Mouse (Mus musculus): ENCODE measurements around the gene Abcg4. TPM values are rescaled to one million over a fixed set of nuclear protein-coding genes. Genes with fewer than 3 reads are reported as not detected.

Abcg4 gene
- total RNA-seq, 2 experiments from 2014 or later: 2.5 to 7.4 TPM

DNA sequence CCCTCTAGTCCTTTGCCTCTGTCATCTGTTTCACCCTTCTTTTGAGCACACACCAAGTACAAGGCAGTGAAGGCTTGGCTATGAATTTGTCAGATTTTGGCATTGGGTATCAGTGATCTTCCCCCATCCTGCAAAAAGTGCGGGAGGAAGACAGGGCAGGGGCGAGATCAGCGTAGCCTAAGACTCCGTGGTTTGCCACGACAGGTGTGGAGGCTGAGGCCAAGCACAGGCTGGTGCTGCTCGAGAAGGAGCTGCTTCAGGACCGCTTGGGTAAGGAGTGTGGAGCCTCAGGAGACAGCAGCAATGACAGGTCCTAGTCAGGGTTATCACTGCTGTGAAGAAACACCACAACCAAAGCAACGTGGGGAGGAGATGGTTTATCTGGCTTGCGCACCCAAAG, 47.0 kb downstream of the Abcg4 start:
- peak; percentile 48 for ATAC-seq (replicated peaks; ENCODE audit: poor library complexity)

DNA sequence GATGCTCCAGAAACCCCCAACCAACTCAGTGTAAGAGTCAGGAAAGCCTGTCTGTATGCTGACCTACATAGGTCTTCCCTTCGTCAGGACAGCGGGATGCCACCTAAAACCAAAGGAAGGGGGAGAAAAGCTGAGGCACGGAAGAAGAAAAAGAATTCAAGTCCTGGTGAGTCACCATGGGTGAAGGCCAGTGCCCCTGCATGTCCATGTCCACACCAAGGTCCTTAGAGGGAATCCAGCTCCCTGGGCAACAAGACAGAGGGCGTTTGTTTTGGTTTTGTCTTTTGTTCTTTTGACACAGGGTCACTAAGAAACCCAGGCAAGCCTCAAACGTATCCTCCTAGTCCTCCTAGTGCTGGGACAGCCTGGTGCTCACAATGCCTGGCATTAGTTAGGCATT, 47.5 kb downstream of the Abcg4 start:
- ATAC-seq (replicated peaks; ENCODE audit: poor library complexity): no peak

DNA sequence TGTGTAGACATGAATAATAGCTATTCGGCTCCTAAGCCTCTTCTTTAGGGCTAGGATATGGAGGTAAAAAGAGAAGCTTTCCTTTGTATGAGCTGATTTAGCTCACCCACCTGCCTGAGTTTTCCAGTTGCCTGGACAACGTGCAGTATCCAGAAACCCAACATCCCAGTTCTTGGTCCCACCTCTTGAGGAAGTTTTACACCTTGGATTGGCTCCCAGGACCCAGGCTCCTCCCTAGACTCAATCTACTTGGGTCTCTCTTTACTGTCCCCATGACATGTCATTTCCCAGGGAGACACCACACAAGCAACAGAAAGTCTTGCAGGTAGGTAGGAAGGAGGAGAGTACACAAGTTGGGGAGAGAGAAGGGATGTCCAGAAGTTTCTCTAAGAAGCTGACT, 48.0 kb downstream of the Abcg4 start, which contains the start of gene Ccdc153:
TSS of gene Ccdc153 (plus strand) at position 278 of the 400 bp plus-strand sequence.
- no peak for ATAC-seq (replicated peaks; ENCODE audit: poor library complexity)

DNA sequence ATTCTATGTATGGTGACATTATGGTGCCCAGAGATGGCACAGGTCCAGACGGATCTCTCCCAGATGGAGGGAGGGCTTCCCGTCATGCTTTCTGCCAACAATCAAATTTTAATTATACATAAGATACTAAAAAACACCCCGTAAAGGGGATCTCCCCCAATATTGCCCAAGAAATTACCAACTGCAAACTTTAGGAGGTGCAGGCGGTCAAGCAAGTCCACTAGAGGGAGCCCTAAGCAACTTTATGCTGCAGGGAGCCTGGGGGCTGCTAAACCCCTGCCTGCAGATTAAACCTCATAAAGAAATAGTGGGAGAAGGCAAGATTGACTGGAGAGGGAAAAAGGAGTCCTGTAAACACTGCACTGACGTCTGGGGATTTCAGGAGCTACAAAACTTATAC, 49.0 kb downstream of the Abcg4 start:
- ATAC-seq (replicated peaks; ENCODE audit: poor library complexity): peak; percentile 69

GRCm38 (mm10) chr9:44238501-44239190, 49.8 kb downstream of the Abcg4 start:
- no peak for ATAC-seq (replicated peaks; ENCODE audit: poor library complexity)

GRCm38 (mm10) chr9:44237128-44237527, 51.3 kb downstream of the Abcg4 start:
- ATAC-seq (replicated peaks; ENCODE audit: poor library complexity): no peak

DNA sequence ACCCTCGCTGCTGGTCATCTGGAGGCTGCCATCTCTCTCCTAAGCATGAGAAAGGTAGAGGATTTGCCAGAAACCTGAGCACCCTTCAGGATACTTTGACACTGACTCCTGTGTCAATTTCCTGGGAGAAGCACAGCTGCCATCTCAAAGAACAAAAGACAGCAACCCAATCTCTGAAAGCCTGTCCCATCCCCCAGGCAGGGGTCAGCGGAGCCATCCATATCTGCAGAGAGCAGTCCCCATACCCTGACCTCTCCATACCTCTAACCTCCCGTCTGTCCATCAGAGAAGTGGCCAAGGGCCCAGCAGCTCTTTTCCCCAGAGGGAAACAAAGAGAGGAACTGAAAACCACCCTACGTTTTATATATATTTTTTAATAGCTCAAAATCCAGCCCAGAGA, 51.8 kb downstream of the Abcg4 start:
- no peak for ATAC-seq (replicated peaks; ENCODE audit: poor library complexity)

GRCm38 (mm10) chr9:44234479-44235427, 53.7 kb downstream of the Abcg4 start:
- peak; percentile 54 for ATAC-seq (replicated peaks; ENCODE audit: poor library complexity)

DNA sequence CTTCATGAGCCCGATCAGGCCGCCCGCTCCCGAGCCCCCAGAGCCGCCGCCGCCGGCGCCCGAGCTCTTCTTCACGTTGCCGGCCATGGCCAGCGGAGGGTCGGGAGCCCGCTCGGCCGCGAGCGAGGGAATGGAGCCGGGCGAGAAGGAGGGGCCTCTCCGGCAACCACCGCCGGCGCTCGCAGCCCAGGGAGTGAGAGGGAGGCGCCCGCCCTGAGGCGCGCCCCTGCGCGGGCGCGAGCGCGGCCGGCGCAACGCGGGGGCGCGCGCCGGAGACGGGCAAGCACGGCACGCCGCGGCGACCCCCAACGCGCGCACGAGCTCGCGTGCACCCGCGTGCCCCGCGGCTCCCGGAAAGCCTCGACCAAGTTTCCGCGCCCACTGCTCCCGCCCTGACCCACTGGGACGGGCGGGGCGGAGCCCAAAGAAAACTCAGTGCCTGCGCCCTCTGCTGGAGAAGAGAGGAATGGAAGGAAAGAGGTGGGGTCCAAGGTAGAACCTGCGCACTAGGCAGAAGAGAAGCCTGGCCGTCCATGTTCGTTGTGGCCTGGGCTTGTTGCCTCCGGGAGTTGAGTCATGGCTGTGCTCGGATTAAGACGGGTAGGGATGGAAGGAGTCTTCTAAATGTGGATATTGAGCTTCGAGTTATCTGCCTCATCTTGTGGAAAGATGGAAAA, 54.5 kb downstream of the Abcg4 start, which contains the start of gene Cbl:
TSS of gene Cbl (minus strand) at position 248 of the 677 bp plus-strand sequence.
- ATAC-seq (replicated peaks; ENCODE audit: poor library complexity): peak; percentile 85

GRCm38 (mm10) chr9:44233021-44233801, 55.2 kb downstream of the Abcg4 start:
- ATAC-seq (replicated peaks; ENCODE audit: poor library complexity): peak; percentile 22

GRCm38 (mm10) chr9:44231609-44232008, 56.8 kb downstream of the Abcg4 start:
- ATAC-seq (replicated peaks; ENCODE audit: poor library complexity): no peak

GRCm38 (mm10) chr9:44225993-44226392, 62.4 kb downstream of the Abcg4 start:
- peak; percentile 34 for ATAC-seq (replicated peaks; ENCODE audit: poor library complexity)

Other genes starting within 250 kb of the Abcg4 start
- gene Thy1, start 245.2 kb downstream of the Abcg4 start, total RNA-seq (2015): 0.32 and 1.1 TPM in 2 replicates
- 0.21 and 1.2 TPM in 2 replicates for gene Thy1, start 245.2 kb downstream of the Abcg4 start, total RNA-seq (2017)
- gene Usp2, start 221.6 kb downstream of the Abcg4 start, total RNA-seq (2015): 5.5 and 16.4 TPM in 2 replicates
- gene Usp2, start 221.6 kb downstream of the Abcg4 start, total RNA-seq (2017): 2.5 and 5.3 TPM in 2 replicates
- gene Mfrp, start 186.9 kb downstream of the Abcg4 start, total RNA-seq (2015): not detected in 2 replicates
- gene Mfrp, start 186.9 kb downstream of the Abcg4 start, total RNA-seq (2017): 0.12 TPM in 1 of 2 replicates, not detected in the other
- gene C1qtnf5, start 181.4 kb downstream of the Abcg4 start, total RNA-seq (2015): not detected in 2 replicates
- not detected in 2 replicates for gene C1qtnf5, start 181.4 kb downstream of the Abcg4 start, total RNA-seq (2017)
- not detected in 2 replicates for gene Gm49380, start 175.1 kb downstream of the Abcg4 start, total RNA-seq (2015)
- gene Gm49380, start 175.1 kb downstream of the Abcg4 start, total RNA-seq (2017): not detected in 2 replicates
- 47.7 and 59.6 TPM in 2 replicates for gene Rnf26, start 175.1 kb downstream of the Abcg4 start, total RNA-seq (2015)
- 19.1 and 21.2 TPM in 2 replicates for gene Rnf26, start 175.1 kb downstream of the Abcg4 start, total RNA-seq (2017)
- gene Mcam, start 154.1 kb downstream of the Abcg4 start, total RNA-seq (2015): 0.12 TPM in 1 of 2 replicates, not detected in the other
- 0.14 TPM in 1 of 2 replicates, not detected in the other for gene Mcam, start 154.1 kb downstream of the Abcg4 start, total RNA-seq (2017)
- 106 and 109 TPM in 2 replicates for gene Cbl, start 54.6 kb downstream of the Abcg4 start, total RNA-seq (2015)
- gene Cbl, start 54.6 kb downstream of the Abcg4 start, total RNA-seq (2017): 28.9 and 45.7 TPM in 2 replicates
- not detected in 2 replicates for gene Ccdc153, start 47.9 kb downstream of the Abcg4 start, total RNA-seq (2015)
- not detected in 2 replicates for gene Ccdc153, start 47.9 kb downstream of the Abcg4 start, total RNA-seq (2017)
- 0.35 and 0.54 TPM in 2 replicates for gene Pdzd3, start 37.1 kb downstream of the Abcg4 start, total RNA-seq (2015)
- gene Pdzd3, start 37.1 kb downstream of the Abcg4 start, total RNA-seq (2017): not detected in 2 replicates
- 4.1 and 4.7 TPM in 2 replicates for gene Nlrx1, start 20.0 kb downstream of the Abcg4 start, total RNA-seq (2015)
- gene Nlrx1, start 20.0 kb downstream of the Abcg4 start, total RNA-seq (2017): 3.4 and 8.3 TPM in 2 replicates
- 13.4 and 17.6 TPM in 2 replicates for gene Hinfp, start 17.1 kb upstream of the Abcg4 start, total RNA-seq (2015)
- gene Hinfp, start 17.1 kb upstream of the Abcg4 start, total RNA-seq (2017): 17.4 and 20.4 TPM in 2 replicates
- gene C2cd2l, start 31.7 kb upstream of the Abcg4 start, total RNA-seq (2015): 3.9 and 13.2 TPM in 2 replicates
- gene C2cd2l, start 31.7 kb upstream of the Abcg4 start, total RNA-seq (2017): 2.4 and 5.3 TPM in 2 replicates
- gene Dpagt1, start 37.4 kb upstream of the Abcg4 start, total RNA-seq (2015): 50.3 and 54.8 TPM in 2 replicates
- 18.9 and 21.0 TPM in 2 replicates for gene Dpagt1, start 37.4 kb upstream of the Abcg4 start, total RNA-seq (2017)
- 109 and 111 TPM in 2 replicates for gene H2afx, start 46.1 kb upstream of the Abcg4 start, total RNA-seq (2015)
- gene H2afx, start 46.1 kb upstream of the Abcg4 start, total RNA-seq (2017): 270 and 329 TPM in 2 replicates
- gene Hmbs, start 55.6 kb upstream of the Abcg4 start, total RNA-seq (2015): 123 and 124 TPM in 2 replicates
- 46.4 and 55.8 TPM in 2 replicates for gene Hmbs, start 55.6 kb upstream of the Abcg4 start, total RNA-seq (2017)
- gene Vps11, start 73.1 kb upstream of the Abcg4 start, total RNA-seq (2015): 11.9 and 13.0 TPM in 2 replicates
- 18.7 and 21.3 TPM in 2 replicates for gene Vps11, start 73.1 kb upstream of the Abcg4 start, total RNA-seq (2017)
- 90.9 and 104 TPM in 2 replicates for gene Hyou1, start 90.9 kb upstream of the Abcg4 start, total RNA-seq (2015)
- 172 and 175 TPM in 2 replicates for gene Hyou1, start 90.9 kb upstream of the Abcg4 start, total RNA-seq (2017)
- 28.8 and 30.6 TPM in 2 replicates for gene Slc37a4, start 108.2 kb upstream of the Abcg4 start, total RNA-seq (2015)
- gene Slc37a4, start 108.2 kb upstream of the Abcg4 start, total RNA-seq (2017): 24.9 and 40.9 TPM in 2 replicates
- gene Rps25, start 118.5 kb upstream of the Abcg4 start, total RNA-seq (2015): 3,273 and 3,407 TPM in 2 replicates
- 2,047 and 2,155 TPM in 2 replicates for gene Rps25, start 118.5 kb upstream of the Abcg4 start, total RNA-seq (2017)
- 88.4 and 90.5 TPM in 2 replicates for gene Trappc4, start 119.0 kb upstream of the Abcg4 start, total RNA-seq (2015)
- 25.6 and 26.0 TPM in 2 replicates for gene Trappc4, start 119.0 kb upstream of the Abcg4 start, total RNA-seq (2017)
- gene Ccdc84, start 130.0 kb upstream of the Abcg4 start, total RNA-seq (2015): 28.0 and 33.1 TPM in 2 replicates
- gene Ccdc84, start 130.0 kb upstream of the Abcg4 start, total RNA-seq (2017): 26.4 and 26.7 TPM in 2 replicates
- not detected in 2 replicates for gene Foxr1, start 152.5 kb upstream of the Abcg4 start, total RNA-seq (2015)
- not detected in 2 replicates for gene Foxr1, start 152.5 kb upstream of the Abcg4 start, total RNA-seq (2017)
- gene Upk2, start 166.4 kb upstream of the Abcg4 start, total RNA-seq (2015): not detected in 2 replicates
- not detected in 2 replicates for gene Upk2, start 166.4 kb upstream of the Abcg4 start, total RNA-seq (2017)
- gene Bcl9l, start 194.2 kb upstream of the Abcg4 start, total RNA-seq (2015): 4.3 and 4.5 TPM in 2 replicates
- gene Bcl9l, start 194.2 kb upstream of the Abcg4 start, total RNA-seq (2017): 1.6 and 1.8 TPM in 2 replicates